Mouse (Mus musculus) intestine, embryonic 15.5 days (tissue): ENCODE measurements around the gene Fcgr4. TPM values are rescaled to one million over a fixed set of nuclear protein-coding genes. Genes with fewer than 3 reads are reported as not detected.
A peak's percentile ranks its signal among the peaks of the same experiment; 100 is the strongest.

Source experiments
- ATAC-seq: fragments of 200-750 bp; cut with Nextera tagmentation; 2 replicates; pipeline ENCODE4 v1.8.0; 2017; ENCODE audit warnings: moderate TSS enrichment, moderate library complexity
- H3K27ac ChIP-seq: fragments of 300-500 bp; sonication (generic); 2 replicates; pipeline ENCODE4 v1.5.1; 2015; ENCODE audit warnings: mild to moderate bottlenecking, inconsistent platforms
- H3K27me3 ChIP-seq: fragments of 300-500 bp; sonication (generic); replicated peaks from 2 replicates; pipeline ENCODE4 v1.6.1; 2015; ENCODE audit warnings: inconsistent platforms
- H3K36me3 ChIP-seq: fragments of 300-500 bp; sonication (generic); 2 replicates; pipeline ENCODE4 v1.6.1; 2015; ENCODE audit warnings: inconsistent platforms
- H3K4me1 ChIP-seq: fragments of 300-500 bp; sonication (generic); replicated peaks from 2 replicates; pipeline ENCODE4 v1.6.1; 2015; ENCODE audit warnings: inconsistent platforms
- H3K4me2 ChIP-seq: fragments of 300-500 bp; sonication (generic); replicated peaks from 2 replicates; pipeline ENCODE4 v1.6.1; 2015; ENCODE audit warnings: mild to moderate bottlenecking, inconsistent platforms
- H3K4me3 ChIP-seq: fragments of 300-500 bp; sonication (generic); replicated peaks from 2 replicates; pipeline ENCODE4 v1.5.1; 2015; ENCODE audit warnings: inconsistent platforms
- H3K9ac ChIP-seq: fragments of 300-500 bp; sonication (generic); 2 replicates; pipeline ENCODE4 v1.6.1; 2015; ENCODE audit warnings: inconsistent platforms
- H3K9me3 ChIP-seq: fragments of 300-500 bp; sonication (generic); 2 replicates; pipeline ENCODE4 v1.6.1; 2016; ENCODE audit warnings: inconsistent platforms
- WGBS: fragments of 180-500 bp; shearing (Covaris S2); methylation state at CpG from one replicate; pipeline ENCODE4 v1.1.7; 2015; 5-methylcytosine and 5-hydroxymethylcytosine counted together
- polyA plus RNA-seq: library from polyadenylated mRNA; unstranded; fragments of >200 nt; fragmentation: Nextera tagmentation; extraction: Ambion mirVana; gene quantifications from 2 replicates; pipeline ENCODE4 v1.2.1, GENCODE M21; 2015

Fcgr4 gene
- polyA plus RNA-seq, 1 experiment from 2014 or later = 1.7 TPM

DNA sequence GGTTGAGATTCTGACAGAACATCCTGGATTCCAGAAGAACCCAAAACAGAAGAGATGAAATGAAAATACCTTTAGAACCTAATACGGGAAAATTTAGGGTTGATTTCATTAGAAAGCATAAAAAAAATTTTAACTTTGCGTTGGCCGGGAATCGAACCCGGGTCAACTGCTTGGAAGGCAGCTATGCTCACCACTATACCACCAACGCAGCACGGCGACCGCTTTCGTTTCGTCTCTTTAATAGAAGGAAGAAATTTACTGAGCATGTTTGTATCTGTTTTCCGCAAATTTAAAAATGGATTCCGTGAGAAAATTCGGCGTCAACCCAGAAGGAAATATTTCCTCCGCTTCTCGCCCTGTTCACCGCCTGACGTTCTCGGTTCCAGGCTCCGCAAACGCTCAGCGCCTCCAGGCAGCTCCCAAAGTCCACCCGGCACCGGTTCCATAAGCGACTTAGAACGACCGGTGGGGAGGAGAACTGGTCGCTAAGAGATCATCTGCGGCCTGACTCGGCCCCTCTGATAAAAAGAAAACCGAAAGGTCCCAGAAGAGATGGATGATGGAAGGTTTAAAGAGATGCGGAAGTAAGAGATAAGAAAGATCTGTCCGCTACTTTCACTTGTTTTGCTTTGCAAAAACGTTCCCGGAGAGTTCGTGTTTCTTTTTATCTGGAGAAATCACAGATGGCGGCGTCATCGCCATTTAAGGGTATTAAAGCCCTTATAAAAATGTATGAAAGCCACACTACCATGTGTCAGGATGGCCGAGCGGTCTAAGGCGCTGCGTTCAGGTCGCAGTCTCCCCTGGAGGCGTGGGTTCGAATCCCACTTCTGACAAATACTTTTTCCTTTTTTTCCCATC, 19.4 kb downstream of the Fcgr4 start:
- H3K27ac ChIP-seq = peak overlapping the region; percentile 72
- H3K9me3 ChIP-seq = no peaks in the 10 kb centered on the region
- H3K36me3 ChIP-seq = no peaks in the 10 kb centered on the region
- peak overlapping the region; percentile 62 for H3K4me3 ChIP-seq
- peak; percentile 86 for ATAC-seq
- H3K4me2 ChIP-seq = peak overlapping the region; percentile 51
- WGBS = under 1% methylated on average over 47 of the region's 47 CpGs
- H3K4me1 ChIP-seq = 0 out of 2 replicates have a peak, but pooled peaks cover 5% of the 10 kb centered on the region
- peak overlapping the region; percentile 56 for H3K9ac ChIP-seq
- peaks cover 3% of the 10 kb centered on the region; the same call in 1 of the 2 replicates for H3K27me3 ChIP-seq

DNA sequence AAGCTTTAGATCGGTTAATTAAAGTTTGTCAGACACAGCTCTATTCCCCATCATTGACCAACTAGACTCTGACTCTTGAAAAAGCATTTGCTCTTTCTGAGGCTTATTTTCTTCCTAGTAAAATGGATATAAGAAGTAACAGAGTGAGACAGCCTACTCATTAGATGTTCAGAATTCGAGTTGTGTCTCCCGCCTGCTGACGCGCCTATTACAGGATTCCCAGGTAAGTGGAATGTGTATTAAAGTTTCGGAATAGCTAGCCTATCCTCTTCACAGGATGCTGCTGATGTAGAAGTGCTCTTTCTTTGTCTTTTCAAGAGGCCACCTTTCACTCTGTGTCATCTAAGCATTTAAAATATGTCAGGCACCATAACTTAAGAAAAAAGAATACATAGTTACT, 20.4 kb downstream of the Fcgr4 start:
- Histone ChIP-seq H3K27me3 (peaks cover 3% of the 10 kb centered on the region; the same call in 1 of the 2 replicates), H3K27ac (no peak overlapping the region), H3K36me3 (no peaks in the 10 kb centered on the region), H3K4me2 (no peak overlapping the region), H3K4me1 (0 out of 2 replicates have a peak, but pooled peaks cover 5% of the 10 kb centered on the region), H3K4me3 (no peak overlapping the region), H3K9ac (no peak overlapping the region), H3K9me3 (no peaks in the 10 kb centered on the region)
- WGBS = 78% methylated on average over 6 of the region's 6 CpGs
- no peak for ATAC-seq

DNA sequence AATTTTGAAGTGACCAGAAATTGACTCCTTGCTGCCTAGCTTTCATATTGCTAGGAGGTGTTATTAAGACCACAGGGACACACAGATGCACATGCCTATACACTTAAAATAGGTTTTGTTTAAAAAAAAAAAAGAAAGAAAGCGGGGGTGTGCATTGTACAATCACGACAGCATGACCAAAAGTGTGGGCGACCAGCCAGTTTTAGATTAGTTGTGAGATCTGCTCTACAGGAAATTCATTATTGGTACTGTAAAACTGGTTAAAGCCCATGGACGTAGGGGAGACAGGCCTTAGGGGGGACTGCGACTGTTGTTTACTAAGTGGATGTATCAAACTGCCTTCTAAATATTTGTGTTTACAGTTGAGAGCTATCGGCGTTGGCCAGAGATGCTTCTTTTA, 21.2 kb downstream of the Fcgr4 start:
- 75% methylated on average over 7 of the region's 7 CpGs for WGBS
- no peak overlapping the region for H3K4me2 ChIP-seq
- H3K9me3 ChIP-seq = no peaks in the 10 kb centered on the region
- H3K4me1 ChIP-seq = 0 out of 2 replicates have a peak, but pooled peaks cover 2% of the 10 kb centered on the region
- no peak overlapping the region for H3K4me3 ChIP-seq
- no peak overlapping the region for H3K9ac ChIP-seq
- H3K27me3 ChIP-seq = peaks cover 3% of the 10 kb centered on the region; the same call in 1 of the 2 replicates
- H3K27ac ChIP-seq = no peak overlapping the region
- no peak for ATAC-seq
- H3K36me3 ChIP-seq = no peaks in the 10 kb centered on the region

DNA sequence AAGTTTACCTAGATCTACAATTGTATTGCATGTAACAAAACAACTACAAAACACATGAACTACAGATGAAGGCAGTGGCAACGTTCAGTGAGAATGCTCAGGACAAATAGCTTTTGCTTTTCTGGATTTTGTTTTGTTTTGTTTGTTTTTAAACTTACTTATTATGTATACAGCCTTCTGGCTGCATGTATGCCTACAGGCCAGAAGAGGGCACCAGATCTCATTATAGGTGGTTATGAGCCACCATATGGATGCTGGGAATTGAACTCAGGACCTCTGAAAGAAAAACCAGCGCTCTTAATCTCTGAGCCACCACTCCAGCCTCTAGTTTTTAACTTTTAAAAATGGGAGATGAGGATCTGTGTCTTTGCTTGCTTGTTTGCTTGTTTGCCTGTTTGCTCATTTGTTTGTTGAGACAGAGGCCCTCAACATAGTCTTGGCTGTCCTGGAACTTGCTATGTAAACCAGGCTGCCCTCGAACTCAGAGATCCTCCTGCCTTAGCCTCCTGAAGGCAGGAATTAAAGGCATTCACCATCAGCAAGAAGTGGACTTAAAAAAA, 25.0 kb downstream of the Fcgr4 start:
- H3K4me3 ChIP-seq = peak overlapping the region; percentile 59
- no peak for ATAC-seq
- H3K4me1 ChIP-seq = no peaks in the 10 kb centered on the region
- WGBS = 64% methylated on average over 3 of the region's 3 CpGs
- H3K36me3 ChIP-seq = no peaks in the 10 kb centered on the region
- H3K9me3 ChIP-seq = no peaks in the 10 kb centered on the region
- H3K27me3 ChIP-seq = no peaks in the 10 kb centered on the region
- H3K9ac ChIP-seq = no peak overlapping the region
- peak overlapping the region; percentile 60 for H3K4me2 ChIP-seq
- no peak overlapping the region for H3K27ac ChIP-seq

DNA sequence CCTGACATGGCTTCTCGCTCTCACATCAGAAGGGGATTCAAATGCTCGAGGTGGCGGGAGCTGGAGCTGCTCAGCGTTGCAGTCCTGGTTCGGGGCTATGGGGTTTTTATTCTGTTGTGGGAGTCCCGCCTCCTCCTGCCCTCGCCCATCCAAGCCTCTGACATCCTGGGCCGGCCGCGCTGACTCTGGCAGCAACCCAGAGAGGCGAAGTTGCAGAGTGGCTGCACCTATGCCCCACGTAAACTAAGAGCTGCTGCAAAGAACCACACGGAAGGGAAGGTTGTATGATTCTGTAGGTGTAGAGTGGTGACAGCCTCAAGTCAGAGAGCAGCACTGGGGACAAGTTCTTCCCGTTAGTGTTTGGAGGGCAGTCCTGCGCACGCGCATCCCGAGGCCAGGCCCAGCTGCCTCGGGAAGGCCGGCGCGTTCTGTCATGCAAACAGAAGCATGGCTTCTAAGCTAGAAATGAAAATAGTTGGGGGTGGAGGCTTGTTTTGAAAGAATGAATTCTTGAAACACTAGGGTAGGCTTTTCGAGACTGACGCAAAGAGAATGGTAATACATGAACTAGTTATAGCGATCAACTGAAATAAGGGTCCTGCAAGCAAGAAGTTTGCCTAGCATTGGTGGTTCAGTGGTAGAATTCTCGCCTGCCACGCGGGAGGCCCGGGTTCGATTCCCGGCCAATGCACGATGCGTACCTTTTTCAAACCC, 25.8 kb downstream of the Fcgr4 start:
- H3K36me3 ChIP-seq = no peaks in the 10 kb centered on the region
- peak overlapping the region; percentile 57 for H3K9ac ChIP-seq
- under 1% methylated on average over 33 of the region's 33 CpGs for WGBS
- ATAC-seq = peak; percentile 97
- H3K27me3 ChIP-seq = no peaks in the 10 kb centered on the region
- H3K4me1 ChIP-seq = no peaks in the 10 kb centered on the region
- peak overlapping the region; percentile 59 for H3K4me3 ChIP-seq
- H3K27ac ChIP-seq = peak overlapping the region; percentile 81
- peak overlapping the region; percentile 60 for H3K4me2 ChIP-seq
- no peaks in the 10 kb centered on the region for H3K9me3 ChIP-seq

DNA sequence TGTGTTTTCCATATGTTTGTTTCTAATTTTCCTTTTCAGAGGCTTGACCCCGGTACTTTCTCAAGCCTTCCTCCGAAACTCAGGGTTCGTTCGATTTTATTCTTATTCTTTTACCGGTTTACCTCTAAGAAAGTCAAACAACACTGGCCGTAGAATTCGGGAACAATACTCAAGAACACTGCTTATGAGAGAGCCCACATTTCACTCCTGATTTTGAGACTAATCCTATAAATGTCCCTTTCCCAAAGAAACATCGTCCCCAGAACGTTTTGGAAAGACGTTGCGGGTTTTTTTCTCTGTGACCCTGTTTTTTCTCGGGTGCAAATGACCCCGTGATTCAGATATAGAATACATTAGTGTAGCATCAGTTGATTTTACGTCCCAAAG, 26.4 kb downstream of the Fcgr4 start:
- H3K36me3 ChIP-seq = no peaks in the 10 kb centered on the region
- H3K27ac ChIP-seq = no peak overlapping the region
- WGBS = 6% methylated on average over 14 of the region's 14 CpGs
- H3K4me3 ChIP-seq = peak overlapping the region; percentile 59
- no peaks in the 10 kb centered on the region for H3K9me3 ChIP-seq
- peak overlapping the region; percentile 53 for H3K4me2 ChIP-seq
- no peaks in the 10 kb centered on the region for H3K4me1 ChIP-seq
- peak; percentile 25 for ATAC-seq
- no peaks in the 10 kb centered on the region for H3K27me3 ChIP-seq
- peak overlapping the region; percentile 10; the same call in 1 of the 2 replicates for H3K9ac ChIP-seq

DNA sequence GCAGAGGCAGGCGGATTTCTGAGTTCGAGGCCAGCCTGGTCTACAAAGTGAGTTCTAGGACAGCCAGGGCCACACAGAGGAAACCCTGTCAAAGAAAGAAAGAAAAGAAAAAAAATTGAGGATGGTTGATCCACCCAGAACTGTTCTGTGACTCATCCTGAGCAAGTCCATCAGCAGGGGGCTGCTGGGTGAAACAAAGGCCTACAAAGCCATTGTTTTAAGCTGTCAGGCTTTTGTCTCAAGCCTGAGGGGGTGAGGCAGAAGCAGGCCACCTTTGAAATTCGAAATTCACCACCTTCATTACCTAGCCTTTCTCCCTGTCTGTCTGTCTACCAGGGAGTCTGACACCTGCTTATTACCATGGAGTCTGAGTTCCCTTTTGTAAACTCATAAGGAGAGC, 27.8 kb downstream of the Fcgr4 start:
- Histone ChIP-seq H3K9ac (no peak overlapping the region), H3K4me1 (no peaks in the 10 kb centered on the region), H3K27me3 (no peaks in the 10 kb centered on the region), H3K36me3 (no peaks in the 10 kb centered on the region), H3K4me2 (no peak overlapping the region), H3K9me3 (no peaks in the 10 kb centered on the region), H3K27ac (no peak overlapping the region), H3K4me3 (no peak overlapping the region)
- 78% methylated on average over 3 of the region's 3 CpGs for WGBS
- no peak for ATAC-seq

DNA sequence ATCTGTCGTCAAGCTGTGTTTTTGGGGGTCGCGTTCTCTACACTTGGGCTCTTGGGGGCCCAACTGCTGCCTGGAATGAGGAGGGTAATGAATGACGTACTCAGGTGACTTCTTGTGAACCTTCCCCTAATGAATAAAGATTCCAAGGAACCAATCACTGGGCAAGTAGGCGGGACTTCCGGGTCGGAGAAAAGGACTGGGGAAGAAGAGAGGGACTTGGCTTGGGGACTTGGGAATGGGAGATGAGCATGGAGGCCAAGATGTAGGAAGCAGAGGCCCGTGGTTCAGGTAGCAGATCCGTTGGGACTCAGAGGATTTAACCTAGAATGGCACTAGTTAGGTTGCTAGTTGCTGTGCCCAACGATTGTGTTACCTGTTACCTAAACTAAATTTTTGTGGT, 30.5 kb downstream of the Fcgr4 start:
- H3K9me3 ChIP-seq = no peaks in the 10 kb centered on the region
- no peak overlapping the region for H3K9ac ChIP-seq
- WGBS = 61% methylated on average over 10 of the region's 10 CpGs
- H3K4me1 ChIP-seq = no peaks in the 10 kb centered on the region
- no peak overlapping the region; the same call in 1 of the 2 replicates for H3K4me2 ChIP-seq
- H3K36me3 ChIP-seq = no peaks in the 10 kb centered on the region
- no peaks in the 10 kb centered on the region for H3K27me3 ChIP-seq
- no peak overlapping the region for H3K27ac ChIP-seq
- H3K4me3 ChIP-seq = no peak overlapping the region
- no peak for ATAC-seq

DNA sequence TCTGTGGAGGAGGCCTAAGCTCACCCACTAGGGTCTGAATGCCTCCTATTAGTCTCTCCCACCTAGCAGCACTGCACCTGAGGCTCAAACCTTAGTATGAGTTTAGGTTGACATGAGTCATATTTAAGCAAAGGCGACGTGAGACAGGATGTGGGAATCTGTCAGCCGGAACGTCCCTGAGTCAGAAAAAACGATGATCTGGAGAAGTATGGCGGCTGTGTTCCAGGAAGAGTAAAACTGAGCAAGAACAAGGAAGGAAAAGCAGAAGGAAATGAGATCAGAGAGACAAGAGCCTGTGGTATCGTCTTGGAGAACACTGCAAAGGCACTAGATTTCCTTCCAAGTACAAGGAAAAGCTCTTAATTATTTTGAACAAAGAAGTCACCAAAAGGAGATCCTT, 32.1 kb downstream of the Fcgr4 start:
- Histone ChIP-seq H3K27me3 (no peaks in the 10 kb centered on the region), H3K4me1 (no peaks in the 10 kb centered on the region), H3K9ac (no peak overlapping the region), H3K36me3 (no peaks in the 10 kb centered on the region), H3K27ac (no peak overlapping the region), H3K4me2 (no peak overlapping the region), H3K4me3 (no peak overlapping the region), H3K9me3 (no peaks in the 10 kb centered on the region)
- no peak for ATAC-seq
- 88% methylated on average over 7 of the region's 7 CpGs for WGBS

DNA sequence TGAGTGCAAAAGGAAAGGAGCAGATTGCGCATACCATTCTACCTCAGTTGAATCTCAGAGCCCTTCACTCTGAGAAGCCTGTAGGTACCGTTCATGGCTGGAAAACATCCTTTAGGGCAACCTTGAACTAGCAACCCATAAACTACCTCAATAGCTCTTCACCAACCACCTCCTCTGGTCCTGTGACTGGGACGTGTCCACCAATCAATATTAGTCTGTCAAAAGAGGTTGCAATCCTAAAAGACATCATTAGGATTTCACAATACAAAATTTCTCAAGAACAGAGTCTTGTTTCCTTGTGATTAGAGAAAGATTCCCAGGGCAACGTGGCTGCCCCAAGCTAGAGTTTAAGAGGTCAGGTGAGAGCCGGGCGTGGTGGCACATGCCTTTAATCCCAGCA, 34.6 kb downstream of the Fcgr4 start:
- Histone ChIP-seq H3K9me3 (no peaks in the 10 kb centered on the region), H3K9ac (no peak overlapping the region), H3K27me3 (no peaks in the 10 kb centered on the region), H3K36me3 (no peaks in the 10 kb centered on the region), H3K4me3 (no peak overlapping the region), H3K4me2 (no peak overlapping the region), H3K27ac (no peak overlapping the region), H3K4me1 (no peaks in the 10 kb centered on the region)
- no peak for ATAC-seq
- WGBS = 81% methylated on average over 6 of the region's 6 CpGs

DNA sequence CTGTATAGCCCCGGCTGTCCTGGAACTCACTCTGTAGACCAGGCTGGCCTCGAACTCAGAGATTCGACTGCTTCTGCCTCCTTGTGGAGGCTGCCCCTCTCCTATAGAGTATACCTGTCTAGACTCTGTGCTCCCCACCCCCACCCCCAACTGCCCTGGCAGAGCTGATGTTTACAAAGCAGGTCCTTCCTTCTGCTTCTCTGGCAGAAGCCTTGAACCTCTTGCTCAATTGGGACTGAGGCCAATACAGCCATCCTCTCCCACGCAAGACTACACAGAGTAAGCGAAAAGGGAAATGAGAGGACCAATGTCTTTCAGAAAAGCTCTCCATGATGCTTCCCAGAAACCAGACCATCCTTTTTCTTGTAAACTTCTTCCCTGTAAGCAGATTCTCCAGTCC, 38.5 kb downstream of the Fcgr4 start:
- Histone ChIP-seq H3K27me3 (no peaks in the 10 kb centered on the region), H3K27ac (no peak overlapping the region), H3K4me3 (no peak overlapping the region), H3K9ac (no peak overlapping the region), H3K4me1 (no peaks in the 10 kb centered on the region), H3K36me3 (no peaks in the 10 kb centered on the region), H3K9me3 (no peaks in the 10 kb centered on the region), H3K4me2 (no peak overlapping the region)
- no peak for ATAC-seq
- WGBS = 77% methylated on average over 5 of the region's 5 CpGs

DNA sequence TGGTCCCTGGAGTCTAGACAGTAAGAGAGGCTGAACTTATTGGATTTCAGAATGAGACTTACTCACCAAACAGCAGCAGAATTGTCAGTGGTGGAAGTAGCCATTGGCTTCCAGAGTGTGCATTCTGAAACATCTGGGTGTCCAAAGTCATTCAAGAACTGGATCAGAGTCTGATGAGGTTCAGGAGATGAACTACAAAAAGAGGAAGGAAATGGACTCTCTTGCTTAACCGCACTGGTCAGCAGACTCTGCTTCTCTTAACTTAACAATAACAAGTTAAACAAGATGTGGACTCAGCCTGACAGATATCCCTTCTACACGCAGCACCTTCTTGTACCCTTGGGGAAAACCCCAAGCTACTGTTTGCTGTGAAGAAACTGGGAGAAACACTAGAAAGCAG, 40.5 kb downstream of the Fcgr4 start:
- H3K36me3 ChIP-seq = no peaks in the 10 kb centered on the region
- H3K4me1 ChIP-seq = peaks cover 3% of the 10 kb centered on the region; the same call in 1 of the 2 replicates
- H3K27ac ChIP-seq = no peak overlapping the region
- H3K4me2 ChIP-seq = no peak overlapping the region
- peaks cover 4% of the 10 kb centered on the region for H3K27me3 ChIP-seq
- ATAC-seq = no peak
- H3K4me3 ChIP-seq = no peak overlapping the region
- 58% methylated on average over 2 of the region's 2 CpGs for WGBS
- H3K9ac ChIP-seq = no peak overlapping the region
- no peaks in the 10 kb centered on the region for H3K9me3 ChIP-seq
